Mouse (Mus musculus) G1E (cell line): ENCODE results near the gene Atp6v0e. TPM values are rescaled to one million over a fixed set of nuclear protein-coding genes. Genes with fewer than 3 reads are reported as not detected.

Experiments used
- ATAC-seq: 2 replicates; pipeline ENCODE4 v1.8.0; 2016; ENCODE audit warnings: mild to moderate bottlenecking; ENCODE audit not compliant: insufficient number of reproducible peaks, poor library complexity, low FRiP score, severe bottlenecking; ENCODE audit errors: extremely low read depth
- DNase-seq: peaks from one replicate; pipeline ENCODE4 v3.0.0; 2012; ENCODE audit warnings: low spot score
- H3K27me3 ChIP-seq: 2 replicates; pipeline ENCODE4 v1.6.1; 2012; ENCODE audit warnings: mild to moderate bottlenecking, low read length, inconsistent platforms; ENCODE audit not compliant: insufficient read depth
- H3K36me3 ChIP-seq: replicated peaks from 2 replicates; pipeline ENCODE3; 2012; ENCODE audit warnings: mild to moderate bottlenecking, inconsistent platforms
- H3K4me1 ChIP-seq: 2 replicates; pipeline ENCODE4 v1.6.1; 2012; ENCODE audit warnings: low read depth, low read length, inconsistent platforms, mixed read lengths; ENCODE audit not compliant: insufficient read depth
- H3K4me3 ChIP-seq: 2 replicates; pipeline ENCODE4 v1.5.1; 2012; ENCODE audit warnings: low read depth, mild to moderate bottlenecking, inconsistent platforms, low read length, moderate library complexity, mixed read lengths
- H3K9me3 ChIP-seq: replicated peaks from 2 replicates; pipeline ENCODE4 v1.6.1; 2012; ENCODE audit warnings: inconsistent platforms
- CTCF ChIP-seq: IDR thresholded peaks from 2 replicates; pipeline ENCODE4 v1.5.1; 2012; ENCODE audit warnings: low read depth, low read length, inconsistent platforms, mixed read lengths
- GATA1 ChIP-seq: IDR thresholded peaks from 2 replicates; pipeline ENCODE4 v1.6.1; 2012; ENCODE audit warnings: borderline replicate concordance, low read length, inconsistent platforms, mixed read lengths
- GATA2 ChIP-seq: IDR thresholded peaks from 2 replicates; pipeline ENCODE4 v1.6.1; 2012; ENCODE audit warnings: low read depth, low read length, inconsistent platforms, borderline replicate concordance
- POLR2AphosphoS5 ChIP-seq: IDR thresholded peaks from 2 replicates; pipeline ENCODE4 v1.6.1; 2012; ENCODE audit warnings: low read depth, low read length, inconsistent platforms; ENCODE audit not compliant: insufficient replicate concordance
- TAL1 ChIP-seq: conservative IDR thresholded peaks from 2 replicates; pipeline ENCODE4 v1.6.1; 2012; ENCODE audit warnings: low read depth, low read length, inconsistent platforms, mixed read lengths
- polyA plus RNA-seq: library from polyadenylated mRNA; stranded (reverse); fragments of >175 nt; gene quantifications from 2 replicates; pipeline ENCODE4 v1.2.3, GENCODE M21; 2012
- total RNA-seq, 2 experiments: library from RNA; stranded (forward) in 1 of 2; stranded (reverse) in 1 of 2; fragments of 200-1000 nt in 1 of 2; fragments of >200 nt in 1 of 2; fragmentation: Nextera tagmentation in 1 of 2; gene quantifications; 2 replicates each; pipeline ENCODE4 v1.2.3; 2014 to 2017

The Atp6v0e gene
- 115 and 117 TPM in 2 replicates for total RNA-seq (2014; fragmentation: Nextera tagmentation)
- total RNA-seq (2017): 325 and 357 TPM in 2 replicates
- 7.6 and 9.6 TPM in 2 replicates for polyA plus RNA-seq

- no peaks in the 10 kb centered on the region for H3K9me3 ChIP-seq
- H3K4me3 ChIP-seq: peak within 1 kb of the TSS; percentile 75
- H3K36me3 ChIP-seq: peaks cover 17% of the 10 kb centered on the region
- TF ChIP-seq GATA2: no peak
- peak; percentile 73 for TF ChIP-seq CTCF
- no peak for TF ChIP-seq TAL1
- TF ChIP-seq GATA1: no peak
- no peak for TF ChIP-seq POLR2AphosphoS5
- H3K27me3 ChIP-seq: no peaks in the 10 kb centered on the region
- peaks cover 30% of the 10 kb centered on the region for H3K4me1 ChIP-seq
- peak; percentile 89 for ATAC-seq
- DNase-seq: peak; percentile 69
Observed at GRCm38 (mm10) chr17:26662978-26663683, at the start of gene Atp6v0e. TSS of gene Atp6v0e (plus strand) at chr17:26663231.

- Histone ChIP-seq H3K27me3 (no peaks in the 10 kb centered on the region), H3K36me3 (peaks cover 87% of the 10 kb centered on the region), H3K4me1 (0 out of 2 replicates have a peak, but pooled peaks cover 3% of the 10 kb centered on the region), H3K4me3 (no peak overlapping the region), H3K9me3 (no peaks in the 10 kb centered on the region)
- no peak for DNase-seq
- ATAC-seq: no peak
- TF ChIP-seq CTCF: no peak
- no peak for TF ChIP-seq GATA2
- no peak for TF ChIP-seq POLR2AphosphoS5
- no peak for TF ChIP-seq GATA1
- TF ChIP-seq TAL1: no peak
Observed at GRCm38 (mm10) chr17:26614286-26614685, 48.7 kb upstream of the Atp6v0e start.

GRCm38 (mm10) chr17:26614708-26615486 lies 48.1 kb upstream of the Atp6v0e start:
- H3K36me3 ChIP-seq: peaks cover 88% of the 10 kb centered on the region
- DNase-seq (no peak), ATAC-seq (no peak)
- TF ChIP-seq GATA2: no peak
- TF ChIP-seq GATA1: no peak
- no peak for TF ChIP-seq TAL1
- no peak for TF ChIP-seq POLR2AphosphoS5
- no peak for TF ChIP-seq CTCF
- no peak overlapping the region for H3K4me3 ChIP-seq
- no peaks in the 10 kb centered on the region for H3K9me3 ChIP-seq
- H3K4me1 ChIP-seq: 0 out of 2 replicates have a peak, but pooled peaks cover 3% of the 10 kb centered on the region
- no peaks in the 10 kb centered on the region for H3K27me3 ChIP-seq

- no peak for DNase-seq
- TF ChIP-seq CTCF: no peak
- TF ChIP-seq GATA1: no peak
- TF ChIP-seq POLR2AphosphoS5: no peak
- no peak for TF ChIP-seq TAL1
- no peak for TF ChIP-seq GATA2
- H3K27me3 ChIP-seq: no peaks in the 10 kb centered on the region
- no peak for ATAC-seq
- peaks cover 88% of the 10 kb centered on the region for H3K36me3 ChIP-seq
- H3K4me1 ChIP-seq: 0 out of 2 replicates have a peak, but pooled peaks cover 3% of the 10 kb centered on the region
- no peaks in the 10 kb centered on the region for H3K9me3 ChIP-seq
- no peak overlapping the region for H3K4me3 ChIP-seq
Observed at GRCm38 (mm10) chr17:26616696-26617095, 46.3 kb upstream of the Atp6v0e start.

- peaks cover 86% of the 10 kb centered on the region for H3K36me3 ChIP-seq
- TF ChIP-seq CTCF (no peak), POLR2AphosphoS5 (no peak), GATA1 (no peak), TAL1 (no peak), GATA2 (no peak)
Observed at GRCm38 (mm10) chr17:26618498-26618897, 44.5 kb upstream of the Atp6v0e start.

GRCm38 (mm10) chr17:26619577-26619976 lies 43.5 kb upstream of the Atp6v0e start:
- Histone ChIP-seq H3K4me1 (0 out of 2 replicates have a peak, but pooled peaks cover 3% of the 10 kb centered on the region), H3K36me3 (peaks cover 86% of the 10 kb centered on the region), H3K4me3 (no peak overlapping the region), H3K9me3 (no peaks in the 10 kb centered on the region), H3K27me3 (no peaks in the 10 kb centered on the region)
- DNase-seq: no peak
- no peak for ATAC-seq
- no peak for TF ChIP-seq GATA2
- no peak for TF ChIP-seq POLR2AphosphoS5
- no peak for TF ChIP-seq CTCF
- no peak for TF ChIP-seq TAL1
- TF ChIP-seq GATA1: no peak

More at GRCm38 (mm10) chr17:26618498-26618897, 44.5 kb upstream of the Atp6v0e start:
- H3K4me1 ChIP-seq: 0 out of 2 replicates have a peak, but pooled peaks cover 3% of the 10 kb centered on the region
- ATAC-seq (no peak), DNase-seq (no peak)
- H3K27me3 ChIP-seq: no peaks in the 10 kb centered on the region
- H3K9me3 ChIP-seq: no peaks in the 10 kb centered on the region
- no peak overlapping the region for H3K4me3 ChIP-seq

GRCm38 (mm10) chr17:26620292-26620691 lies 42.7 kb upstream of the Atp6v0e start:
- Histone ChIP-seq H3K27me3 (no peaks in the 10 kb centered on the region), H3K4me1 (0 out of 2 replicates have a peak, but pooled peaks cover 3% of the 10 kb centered on the region), H3K36me3 (peaks cover 87% of the 10 kb centered on the region), H3K9me3 (no peaks in the 10 kb centered on the region), H3K4me3 (no peak overlapping the region)
- no peak for ATAC-seq
- DNase-seq: no peak
- TF ChIP-seq POLR2AphosphoS5 (no peak), GATA2 (no peak), CTCF (no peak), GATA1 (no peak), TAL1 (no peak)
